Mouse (Mus musculus) heart, embryonic 13.5 days (tissue): ENCODE data around the gene Dnaic1. TPM values are rescaled to one million over a fixed set of nuclear protein-coding genes. Genes with fewer than 3 reads are reported as not detected.

ENCODE experiments used
- ATAC-seq: fragments of 200-750 bp; cut with Nextera tagmentation; 2 replicates; pipeline ENCODE4 v1.8.0; 2017; ENCODE audit warnings: moderate TSS enrichment; ENCODE audit not compliant: insufficient number of reproducible peaks, low FRiP score, low TSS enrichment; ENCODE audit errors: extremely low read depth
- H3K27ac ChIP-seq: fragments of 300-500 bp; sonication (generic); replicated peaks from 2 replicates; pipeline ENCODE4 v1.5.1; 2015; ENCODE audit warnings: moderate library complexity, mild to moderate bottlenecking, inconsistent platforms
- H3K27me3 ChIP-seq: fragments of 300-500 bp; sonication (generic); replicated peaks from 2 replicates; pipeline ENCODE4 v1.6.1; 2015; ENCODE audit warnings: mild to moderate bottlenecking, inconsistent platforms
- H3K36me3 ChIP-seq: fragments of 300-500 bp; sonication (generic); 2 replicates; pipeline ENCODE4 v1.6.1; 2015; ENCODE audit warnings: mild to moderate bottlenecking, inconsistent platforms
- H3K4me1 ChIP-seq: fragments of 300-500 bp; sonication (generic); 2 replicates; pipeline ENCODE4 v1.6.1; 2015; ENCODE audit warnings: inconsistent platforms
- H3K4me2 ChIP-seq: fragments of 300-500 bp; sonication (generic); 2 replicates; pipeline ENCODE4 v1.6.1; 2015; ENCODE audit warnings: inconsistent platforms, mild to moderate bottlenecking, moderate library complexity
- H3K4me3 ChIP-seq: fragments of 300-500 bp; sonication (generic); 2 replicates; pipeline ENCODE4 v1.5.1; 2015; ENCODE audit warnings: moderate library complexity, mild to moderate bottlenecking, inconsistent platforms
- H3K9ac ChIP-seq: fragments of 300-500 bp; sonication (generic); 2 replicates; pipeline ENCODE4 v1.6.1; 2015; ENCODE audit warnings: inconsistent platforms, mild to moderate bottlenecking, moderate library complexity
- H3K9me3 ChIP-seq: fragments of 300-500 bp; sonication (generic); 2 replicates; pipeline ENCODE4 v1.6.1; 2016; ENCODE audit warnings: inconsistent platforms
- WGBS: fragments of 180-500 bp; shearing (Covaris S2); methylation state at CpG from one replicate; pipeline ENCODE4 v1.1.7; 2015; ENCODE audit warnings: mixed read lengths; 5-methylcytosine and 5-hydroxymethylcytosine counted together
- polyA plus RNA-seq: library from polyadenylated mRNA; unstranded; fragments of >200 nt; fragmentation: Nextera tagmentation; extraction: Ambion mirVana; gene quantifications from 2 replicates; pipeline ENCODE4 v1.2.1, GENCODE M21; 2015

Dnaic1 gene
- polyA plus RNA-seq, 1 experiment from 2014 or later: 2.2 TPM

- H3K27ac ChIP-seq: no peak overlapping the region
- no peaks in the 10 kb centered on the region for H3K27me3 ChIP-seq
- no peak overlapping the region for H3K4me3 ChIP-seq
- H3K9me3 ChIP-seq: no peaks in the 10 kb centered on the region
- H3K4me2 ChIP-seq: no peak overlapping the region
- no peak for ATAC-seq
- H3K36me3 ChIP-seq: no peaks in the 10 kb centered on the region
- H3K9ac ChIP-seq: no peak overlapping the region
- H3K4me1 ChIP-seq: no peaks in the 10 kb centered on the region
- 15% methylated on average over 8 of the region's 8 CpGs for WGBS
These were observed 23.6 kb upstream of the Dnaic1 start for GRCm38 (mm10) chr4:41545985-41546384.

GRCm38 (mm10) chr4:41547086-41547485 lies 22.5 kb upstream of the Dnaic1 start:
- Histone ChIP-seq H3K4me1 (no peaks in the 10 kb centered on the region), H3K4me2 (no peak overlapping the region), H3K27me3 (no peaks in the 10 kb centered on the region), H3K4me3 (no peak overlapping the region), H3K36me3 (no peaks in the 10 kb centered on the region), H3K9me3 (no peaks in the 10 kb centered on the region), H3K9ac (no peak overlapping the region), H3K27ac (no peak overlapping the region)
- ATAC-seq: no peak
- 85% methylated on average over 1 of the region's 1 CpGs for WGBS

GRCm38 (mm10) chr4:41552529-41552928 lies 17.0 kb upstream of the Dnaic1 start:
- Histone ChIP-seq H3K9ac (no peak overlapping the region), H3K9me3 (no peaks in the 10 kb centered on the region), H3K36me3 (no peaks in the 10 kb centered on the region), H3K4me1 (peaks cover 22% of the 10 kb centered on the region), H3K4me3 (no peak overlapping the region), H3K4me2 (no peak overlapping the region), H3K27ac (no peak overlapping the region), H3K27me3 (no peaks in the 10 kb centered on the region)
- 27% methylated on average over 6 of the region's 6 CpGs for WGBS
- no peak for ATAC-seq

GRCm38 (mm10) chr4:41553116-41553515 lies 16.5 kb upstream of the Dnaic1 start:
- Histone ChIP-seq H3K4me2 (no peak overlapping the region), H3K9ac (no peak overlapping the region), H3K9me3 (no peaks in the 10 kb centered on the region), H3K4me3 (no peak overlapping the region), H3K27me3 (no peaks in the 10 kb centered on the region), H3K27ac (no peak overlapping the region), H3K36me3 (no peaks in the 10 kb centered on the region), H3K4me1 (peaks cover 22% of the 10 kb centered on the region)
- ATAC-seq: no peak
- 70% methylated on average over 11 of the region's 11 CpGs for WGBS

- Histone ChIP-seq H3K9me3 (no peaks in the 10 kb centered on the region), H3K4me2 (0 out of 2 replicates have a peak overlapping the region, but pooled peaks have one; percentile 13), H3K4me1 (peaks cover 22% of the 10 kb centered on the region), H3K27ac (peak overlapping the region; percentile 74), H3K36me3 (no peaks in the 10 kb centered on the region), H3K9ac (no peak overlapping the region), H3K4me3 (no peak overlapping the region), H3K27me3 (no peaks in the 10 kb centered on the region)
- no peak for ATAC-seq
- 60% methylated on average over 14 of the region's 14 CpGs for WGBS
These were observed 14.4 kb upstream of the Dnaic1 start for GRCm38 (mm10) chr4:41554994-41555663.

GRCm38 (mm10) chr4:41556311-41556953 lies 13.1 kb upstream of the Dnaic1 start:
- 48% methylated on average over 5 of the region's 5 CpGs for WGBS
- no peak overlapping the region for H3K27ac ChIP-seq

GRCm38 (mm10) chr4:41557092-41557491 lies 12.5 kb upstream of the Dnaic1 start:
- Histone ChIP-seq H3K27me3 (no peaks in the 10 kb centered on the region), H3K9ac (no peak overlapping the region), H3K4me2 (no peak overlapping the region), H3K27ac (no peak overlapping the region), H3K4me1 (peaks cover 22% of the 10 kb centered on the region), H3K36me3 (no peaks in the 10 kb centered on the region), H3K9me3 (no peaks in the 10 kb centered on the region), H3K4me3 (no peak overlapping the region)
- WGBS: 65% methylated on average over 3 of the region's 3 CpGs
- no peak for ATAC-seq

More at GRCm38 (mm10) chr4:41556311-41556953, 13.1 kb upstream of the Dnaic1 start:
- Histone ChIP-seq H3K36me3 (no peaks in the 10 kb centered on the region), H3K9ac (no peak overlapping the region), H3K4me2 (no peak overlapping the region), H3K4me3 (no peak overlapping the region), H3K9me3 (no peaks in the 10 kb centered on the region), H3K4me1 (peaks cover 22% of the 10 kb centered on the region), H3K27me3 (no peaks in the 10 kb centered on the region)
- no peak for ATAC-seq

- ATAC-seq: no peak
- no peak overlapping the region for H3K27ac ChIP-seq
- H3K27me3 ChIP-seq: peaks cover 16% of the 10 kb centered on the region
- no peak overlapping the region for H3K4me2 ChIP-seq
- no peak overlapping the region for H3K4me3 ChIP-seq
- no peak overlapping the region for H3K9ac ChIP-seq
- H3K36me3 ChIP-seq: no peaks in the 10 kb centered on the region; the same call in 1 of the 2 replicates
- 77% methylated on average over 5 of the region's 5 CpGs for WGBS
- peaks cover 17% of the 10 kb centered on the region for H3K4me1 ChIP-seq
- no peaks in the 10 kb centered on the region for H3K9me3 ChIP-seq
These were observed 6.3 kb upstream of the Dnaic1 start for GRCm38 (mm10) chr4:41563297-41563696.

GRCm38 (mm10) chr4:41566123-41566522 lies 3.5 kb upstream of the Dnaic1 start:
- H3K4me2 ChIP-seq: no peak overlapping the region
- peaks cover 20% of the 10 kb centered on the region for H3K27me3 ChIP-seq
- no peak overlapping the region for H3K9ac ChIP-seq
- no peak overlapping the region for H3K27ac ChIP-seq
- peaks cover 26% of the 10 kb centered on the region for H3K4me1 ChIP-seq
- H3K4me3 ChIP-seq: no peak overlapping the region
- 7% methylated on average over 3 of the region's 3 CpGs for WGBS
- ATAC-seq: no peak
- no peaks in the 10 kb centered on the region for H3K9me3 ChIP-seq
- no peaks in the 10 kb centered on the region; the same call in 1 of the 2 replicates for H3K36me3 ChIP-seq

- Histone ChIP-seq H3K36me3 (no peaks in the 10 kb centered on the region; the same call in 1 of the 2 replicates), H3K9ac (peak overlapping the region; percentile 87), H3K4me1 (peaks cover 26% of the 10 kb centered on the region), H3K27ac (0 out of 2 replicates have a peak overlapping the region, but pooled peaks have one; percentile 58), H3K9me3 (no peaks in the 10 kb centered on the region), H3K4me2 (peak overlapping the region; percentile 91), H3K27me3 (peaks cover 26% of the 10 kb centered on the region), H3K4me3 (peak overlapping the region; percentile 82)
- ATAC-seq: no peak
- 5% methylated on average over 19 of the region's 19 CpGs for WGBS
These were observed 1.3 kb upstream of the Dnaic1 start for GRCm38 (mm10) chr4:41568239-41568638.

- Histone ChIP-seq H3K27me3 (peaks cover 26% of the 10 kb centered on the region), H3K4me1 (peaks cover 26% of the 10 kb centered on the region), H3K9me3 (no peaks in the 10 kb centered on the region), H3K9ac (peak overlapping the region; percentile 87), H3K4me3 (peak overlapping the region; percentile 82), H3K36me3 (no peaks in the 10 kb centered on the region), H3K4me2 (peak overlapping the region; percentile 91), H3K27ac (peak overlapping the region; percentile 58)
- under 1% methylated on average over 56 of the region's 58 CpGs for WGBS
- peak; percentile 2; the same call in 1 of the 2 replicates for ATAC-seq
These were observed 729 bp upstream of the Dnaic1 start for GRCm38 (mm10) chr4:41568682-41569410.
